Mouse (Mus musculus): ENCODE measurements around the gene Cntnap5a. TPM values are rescaled to one million over a fixed set of nuclear protein-coding genes. Genes with fewer than 3 reads are reported as not detected.

The Cntnap5a gene
- 0.07 TPM in 2 replicates for polyA plus RNA-seq (2015; fragmentation: Nextera tagmentation; extraction: Ambion mirVana)

GRCm38 (mm10) chr1:115684518-115685368 is at the start of gene Cntnap5a:
Cntnap5a (plus strand) TSS chr1:115684756.
- Histone ChIP-seq H3K9me3 (ENCODE audit: control insufficient read depth, low read length) (no peaks in the 10 kb centered on the region), H3K4me2 (ENCODE audit: low read depth, low read length) (no peak within 1 kb of the TSS), H3K4me1 (ENCODE audit: control insufficient read depth, insufficient read depth, low read length) (no peaks in the 10 kb centered on the region), H3K4me3 (ENCODE audit: low read length) (no peak within 1 kb of the TSS), H3K27ac (ENCODE audit: low read length) (no peak within 1 kb of the TSS), H3K36me3 (ENCODE audit: control insufficient read depth, insufficient read depth, low read length) (no peaks in the 10 kb centered on the region), H3K27me3 (replicated peaks; ENCODE audit: control insufficient read depth, insufficient read depth, low read length) (no peaks in the 10 kb centered on the region), H3K9ac (ENCODE audit: low read depth, low read length) (no peak within 1 kb of the TSS)
- WGBS = 14% methylated on average over 26 of the region's 26 CpGs
- peak; percentile 87 for ATAC-seq

- Histone ChIP-seq H3K4me2 (ENCODE audit: low read depth, low read length) (no peak overlapping the region), H3K27me3 (replicated peaks; ENCODE audit: control insufficient read depth, insufficient read depth, low read length) (no peaks in the 10 kb centered on the region), H3K9ac (ENCODE audit: low read depth, low read length) (no peak overlapping the region), H3K4me1 (ENCODE audit: control insufficient read depth, insufficient read depth, low read length) (no peaks in the 10 kb centered on the region), H3K9me3 (ENCODE audit: control insufficient read depth, low read length) (no peaks in the 10 kb centered on the region), H3K4me3 (ENCODE audit: low read length) (no peak overlapping the region), H3K36me3 (ENCODE audit: control insufficient read depth, insufficient read depth, low read length) (no peaks in the 10 kb centered on the region), H3K27ac (ENCODE audit: low read length) (no peak overlapping the region)
- 83% methylated on average over 2 of the region's 2 CpGs for WGBS
- no peak for ATAC-seq
Observed at GRCm38 (mm10) chr1:115646921-115647320, 37.6 kb upstream of the Cntnap5a start.

GRCm38 (mm10) chr1:115658343-115659064 is 26.1 kb upstream of the Cntnap5a start:
- H3K4me3 ChIP-seq (ENCODE audit: low read length) = no peak overlapping the region
- H3K4me1 ChIP-seq (ENCODE audit: control insufficient read depth, insufficient read depth, low read length) = no peaks in the 10 kb centered on the region
- no peak overlapping the region for H3K9ac ChIP-seq (ENCODE audit: low read depth, low read length)
- no peaks in the 10 kb centered on the region for H3K36me3 ChIP-seq (ENCODE audit: control insufficient read depth, insufficient read depth, low read length)
- no peak overlapping the region for H3K27ac ChIP-seq (ENCODE audit: low read length)
- H3K27me3 ChIP-seq (replicated peaks; ENCODE audit: control insufficient read depth, insufficient read depth, low read length) = no peaks in the 10 kb centered on the region
- no peak overlapping the region for H3K4me2 ChIP-seq (ENCODE audit: low read depth, low read length)
- no peaks in the 10 kb centered on the region for H3K9me3 ChIP-seq (ENCODE audit: control insufficient read depth, low read length)
- 80% methylated on average over 5 of the region's 5 CpGs for WGBS
- no peak for ATAC-seq

- Histone ChIP-seq H3K9me3 (ENCODE audit: control insufficient read depth, low read length) (no peaks in the 10 kb centered on the region), H3K4me2 (ENCODE audit: low read depth, low read length) (no peak overlapping the region), H3K27ac (ENCODE audit: low read length) (no peak overlapping the region), H3K4me3 (ENCODE audit: low read length) (no peak overlapping the region), H3K27me3 (replicated peaks; ENCODE audit: control insufficient read depth, insufficient read depth, low read length) (no peaks in the 10 kb centered on the region), H3K36me3 (ENCODE audit: control insufficient read depth, insufficient read depth, low read length) (no peaks in the 10 kb centered on the region), H3K9ac (ENCODE audit: low read depth, low read length) (no peak overlapping the region), H3K4me1 (ENCODE audit: control insufficient read depth, insufficient read depth, low read length) (no peaks in the 10 kb centered on the region)
- ATAC-seq = no peak
- WGBS = 33% methylated on average over 2 of the region's 2 CpGs
Observed at GRCm38 (mm10) chr1:115686494-115686893, 1.9 kb downstream of the Cntnap5a start.

GRCm38 (mm10) chr1:115699798-115700197 is 15.2 kb downstream of the Cntnap5a start:
- peak; percentile 28; the same call in 1 of the 2 replicates for ATAC-seq
- H3K4me3 ChIP-seq (ENCODE audit: low read length) = no peak overlapping the region
- 46% methylated on average over 2 of the region's 2 CpGs for WGBS

GRCm38 (mm10) chr1:115742556-115742955 is 58.0 kb downstream of the Cntnap5a start:
- no peak overlapping the region for H3K4me2 ChIP-seq (ENCODE audit: low read depth, low read length)
- H3K36me3 ChIP-seq (ENCODE audit: control insufficient read depth, insufficient read depth, low read length) = no peaks in the 10 kb centered on the region
- no peak overlapping the region for H3K4me3 ChIP-seq (ENCODE audit: low read length)
- no peak overlapping the region for H3K9ac ChIP-seq (ENCODE audit: low read depth, low read length)
- no peaks in the 10 kb centered on the region for H3K9me3 ChIP-seq (ENCODE audit: control insufficient read depth, low read length)
- H3K27me3 ChIP-seq (replicated peaks; ENCODE audit: control insufficient read depth, insufficient read depth, low read length) = no peaks in the 10 kb centered on the region
- WGBS = 79% methylated on average over 5 of the region's 5 CpGs
- no peaks in the 10 kb centered on the region for H3K4me1 ChIP-seq (ENCODE audit: control insufficient read depth, insufficient read depth, low read length)
- ATAC-seq = no peak
- no peak overlapping the region for H3K27ac ChIP-seq (ENCODE audit: low read length)

More at GRCm38 (mm10) chr1:115699798-115700197, 15.2 kb downstream of the Cntnap5a start:
- no peaks in the 10 kb centered on the region for H3K36me3 ChIP-seq (ENCODE audit: control insufficient read depth, insufficient read depth, low read length)
- no peak overlapping the region for H3K4me2 ChIP-seq (ENCODE audit: low read depth, low read length)
- no peaks in the 10 kb centered on the region for H3K4me1 ChIP-seq (ENCODE audit: control insufficient read depth, insufficient read depth, low read length)
- no peaks in the 10 kb centered on the region for H3K27me3 ChIP-seq (replicated peaks; ENCODE audit: control insufficient read depth, insufficient read depth, low read length)
- no peaks in the 10 kb centered on the region for H3K9me3 ChIP-seq (ENCODE audit: control insufficient read depth, low read length)
- no peak overlapping the region for H3K9ac ChIP-seq (ENCODE audit: low read depth, low read length)
- H3K27ac ChIP-seq (ENCODE audit: low read length) = no peak overlapping the region

GRCm38 (mm10) chr1:115745569-115745968 is 61.0 kb downstream of the Cntnap5a start:
- H3K27ac ChIP-seq (ENCODE audit: low read length) = no peak overlapping the region
- no peak for ATAC-seq

GRCm38 (mm10) chr1:115784737-115785136 is 100.2 kb downstream of the Cntnap5a start:
- Histone ChIP-seq H3K4me1 (ENCODE audit: control insufficient read depth, insufficient read depth, low read length) (no peaks in the 10 kb centered on the region), H3K27ac (ENCODE audit: low read length) (no peak overlapping the region), H3K4me3 (ENCODE audit: low read length) (no peak overlapping the region), H3K4me2 (ENCODE audit: low read depth, low read length) (no peak overlapping the region), H3K9me3 (ENCODE audit: control insufficient read depth, low read length) (no peaks in the 10 kb centered on the region), H3K27me3 (replicated peaks; ENCODE audit: control insufficient read depth, insufficient read depth, low read length) (no peaks in the 10 kb centered on the region), H3K36me3 (ENCODE audit: control insufficient read depth, insufficient read depth, low read length) (no peaks in the 10 kb centered on the region), H3K9ac (ENCODE audit: low read depth, low read length) (no peak overlapping the region)
- WGBS = 65% methylated on average over 5 of the region's 5 CpGs
- ATAC-seq = no peak

More at GRCm38 (mm10) chr1:115745569-115745968, 61.0 kb downstream of the Cntnap5a start:
- Histone ChIP-seq H3K9ac (ENCODE audit: low read depth, low read length) (no peak overlapping the region), H3K36me3 (ENCODE audit: control insufficient read depth, insufficient read depth, low read length) (no peaks in the 10 kb centered on the region), H3K4me2 (ENCODE audit: low read depth, low read length) (no peak overlapping the region), H3K9me3 (ENCODE audit: control insufficient read depth, low read length) (no peaks in the 10 kb centered on the region), H3K27me3 (replicated peaks; ENCODE audit: control insufficient read depth, insufficient read depth, low read length) (no peaks in the 10 kb centered on the region), H3K4me1 (ENCODE audit: control insufficient read depth, insufficient read depth, low read length) (no peaks in the 10 kb centered on the region), H3K4me3 (ENCODE audit: low read length) (no peak overlapping the region)

GRCm38 (mm10) chr1:115842591-115842990 is 158.0 kb downstream of the Cntnap5a start:
- 90% methylated on average over 4 of the region's 4 CpGs for WGBS
- Histone ChIP-seq H3K4me3 (ENCODE audit: low read length) (no peak overlapping the region), H3K9ac (ENCODE audit: low read depth, low read length) (no peak overlapping the region), H3K36me3 (ENCODE audit: control insufficient read depth, insufficient read depth, low read length) (no peaks in the 10 kb centered on the region), H3K27ac (ENCODE audit: low read length) (no peak overlapping the region), H3K9me3 (ENCODE audit: control insufficient read depth, low read length) (no peaks in the 10 kb centered on the region), H3K4me2 (ENCODE audit: low read depth, low read length) (no peak overlapping the region), H3K27me3 (replicated peaks; ENCODE audit: control insufficient read depth, insufficient read depth, low read length) (no peaks in the 10 kb centered on the region), H3K4me1 (ENCODE audit: control insufficient read depth, insufficient read depth, low read length) (no peaks in the 10 kb centered on the region)
- no peak for ATAC-seq
